Comparison of ENCODE assay signal across 17 mouse cellular contexts in genomic region chr5:9702656-9703384, GRCm38 (mm10). TPM values are rescaled to one million over a fixed set of nuclear protein-coding genes. Genes with fewer than 3 reads are reported as not detected.
DNase-seq lines count a peak whose midpoint lies in the region; ATAC-seq and TF ChIP-seq lines count a peak whose summit lies in the region.
"Had no signal": no experiment of that assay in that cellular context is flagged by ENCODE, and none has a peak within 500 bp of the region (broad histone marks: within the 10 kb centered on the region; RNA-seq: fewer than 3 reads in every experiment).

No protein-coding gene starts in this region.

- intact Hi-C loops in gastrocnemius, adult 2 months (cut with DNase I), result no loop called here
- intact Hi-C loops in left cerebral cortex, postnatal 25 days (cut with DNase I), result no loop called here

- H3K9me3 ChIP-seq in neural tube, embryonic 11.5 days (ENCODE audit: control insufficient read depth, low read length), result no peaks in the 10 kb centered on the region
- H3K9me3 ChIP-seq in hindbrain, embryonic 12.5 days (replicated peaks), result no peaks in the 10 kb centered on the region
- H3K9me3 ChIP-seq in midbrain, embryonic 13.5 days, result no peaks in the 10 kb centered on the region
- H3K9me3 ChIP-seq: embryonic facial prominence, embryonic 13.5 days; limb, embryonic 15.5 days had no signal

- H3K9ac ChIP-seq in neural tube, embryonic 11.5 days (ENCODE audit: low read length), result no peak overlapping the region
- no peak overlapping the region for H3K9ac ChIP-seq in hindbrain, embryonic 12.5 days
- no peak overlapping the region for H3K9ac ChIP-seq in midbrain, embryonic 13.5 days (replicated peaks)
- H3K9ac ChIP-seq: embryonic facial prominence, embryonic 13.5 days; limb, embryonic 15.5 days had no signal

- no peak overlapping the region for H3K4me2 ChIP-seq in neural tube, embryonic 11.5 days (ENCODE audit: low read depth)
- H3K4me2 ChIP-seq in hindbrain, embryonic 12.5 days (replicated peaks), result no peak overlapping the region
- no peak overlapping the region for H3K4me2 ChIP-seq in midbrain, embryonic 13.5 days (replicated peaks)
- H3K4me2 ChIP-seq: embryonic facial prominence, embryonic 13.5 days; limb, embryonic 15.5 days had no signal

- no peaks in the 10 kb centered on the region for H3K27me3 ChIP-seq in neural tube, embryonic 11.5 days (ENCODE audit: control insufficient read depth, insufficient read depth, low read length)
- H3K27me3 ChIP-seq in hindbrain, embryonic 12.5 days, result no peaks in the 10 kb centered on the region
- no peaks in the 10 kb centered on the region for H3K27me3 ChIP-seq in midbrain, embryonic 13.5 days
- H3K27me3 ChIP-seq: embryonic facial prominence, embryonic 13.5 days; limb, embryonic 15.5 days had no signal

- 16% methylated on average over 3 of the region's 3 CpGs for WGBS in neural tube, embryonic 11.5 days
- 16% methylated on average over 3 of the region's 3 CpGs for WGBS in hindbrain, embryonic 12.5 days
- whole genome bisulfite sequencing in midbrain, embryonic 13.5 days, result 11% methylated on average over 3 of the region's 3 CpGs

- peak; percentile 68 for ATAC-seq in neural tube, embryonic 11.5 days (ENCODE audit: insufficient read depth, low FRiP score, low TSS enrichment)
- ATAC-seq in hindbrain, embryonic 12.5 days (ENCODE audit: low FRiP score), result peak; percentile 85
- ATAC-seq in midbrain, embryonic 13.5 days, result peak; percentile 77
- ATAC-seq: intestine, embryonic 16.5 days had no signal

- H3K27ac ChIP-seq in neural tube, embryonic 11.5 days (ENCODE audit: low read depth, low read length), result no peak overlapping the region
- H3K27ac ChIP-seq in hindbrain, embryonic 12.5 days, result no peak overlapping the region
- no peak overlapping the region for H3K27ac ChIP-seq in midbrain, embryonic 13.5 days
- H3K27ac ChIP-seq in gastrocnemius, adult 2 months, result no peak overlapping the region
- H3K27ac ChIP-seq: embryonic facial prominence, embryonic 13.5 days; limb, embryonic 15.5 days had no signal

- no peaks in the 10 kb centered on the region for H3K4me1 ChIP-seq in neural tube, embryonic 11.5 days (ENCODE audit: control insufficient read depth, insufficient read depth, low read length)
- no peaks in the 10 kb centered on the region for H3K4me1 ChIP-seq in hindbrain, embryonic 12.5 days
- H3K4me1 ChIP-seq in midbrain, embryonic 13.5 days (replicated peaks), result 0 out of 2 replicates have a peak, but pooled peaks cover 9% of the 10 kb centered on the region
- H3K4me1 ChIP-seq: embryonic facial prominence, embryonic 13.5 days; limb, embryonic 15.5 days had no signal

- TF ChIP-seq CTCF in gastrocnemius, adult 2 months (IDR thresholded peaks at IDR 0.05), result no peak

- no peak for DNase-seq in neural tube, embryonic 11.5 days (ENCODE audit: low spot score)
- DNase-seq in neural tube, embryonic 10.5 days (ENCODE audit: extremely low spot score, low spot score), result no peak
- DNase-seq in retina, postnatal 1 day, result peak; percentile 30
- DNase-seq in gastrocnemius, adult 2 months, result no peak
- no peak for DNase-seq in cerebellum, postnatal 4 days (ENCODE audit: low spot score in 2 of 2)
- no peak for DNase-seq in left cerebral cortex, postnatal 25 days (ENCODE audit: low spot score in 2 of 2)
- DNase-seq: adrenal gland, adult 8-10 months; B cell, adult 2 months; heart, adult 11 months; kidney, postnatal 4 days; lung, adult 2 months had no signal

- no peaks in the 10 kb centered on the region for H3K36me3 ChIP-seq in neural tube, embryonic 11.5 days (ENCODE audit: control insufficient read depth, insufficient read depth, low read length)
- H3K36me3 ChIP-seq in hindbrain, embryonic 12.5 days, result no peaks in the 10 kb centered on the region
- no peaks in the 10 kb centered on the region for H3K36me3 ChIP-seq in midbrain, embryonic 13.5 days
- H3K36me3 ChIP-seq: embryonic facial prominence, embryonic 13.5 days; limb, embryonic 15.5 days had no signal

- no peak overlapping the region for H3K4me3 ChIP-seq in neural tube, embryonic 11.5 days (ENCODE audit: low read depth, low read length)
- no peak overlapping the region for H3K4me3 ChIP-seq in hindbrain, embryonic 12.5 days
- H3K4me3 ChIP-seq in midbrain, embryonic 13.5 days (replicated peaks), result no peak overlapping the region
- no peak overlapping the region for H3K4me3 ChIP-seq in gastrocnemius, adult 2 months
- H3K4me3 ChIP-seq: embryonic facial prominence, embryonic 13.5 days; limb, embryonic 15.5 days had no signal

RNA-seq across cellular contexts. Expression of gene Grm3, which starts 22.1 kb away (rescaled TPM):
- polyA plus RNA-seq in neural tube, embryonic 11.5 days (2014; fragmentation: Nextera tagmentation; extraction: Ambion mirVana), result 1.3 and 1.6 TPM in 2 replicates
- polyA plus RNA-seq in hindbrain, embryonic 12.5 days (2016; fragmentation: Nextera tagmentation; extraction: Ambion mirVana), result 5.6 and 7.4 TPM in 2 replicates
- 17.8 and 20.7 TPM in 2 replicates for polyA plus RNA-seq in midbrain, embryonic 13.5 days (2015; fragmentation: Nextera tagmentation; extraction: Ambion mirVana)
- total RNA-seq in gastrocnemius, adult 2 months (2021), result not detected
- total RNA-seq in left cerebral cortex, postnatal 25 days (2021), result 100 to 1,000 TPM; 131 to 135 TPM
- total RNA-seq: neutrophil, adult 5-6 weeks had no signal
- polyA plus RNA-seq: lung, adult 2 months had no signal
